ENCODE assay signal across 8 mouse cellular contexts in the genomic region with DNA sequence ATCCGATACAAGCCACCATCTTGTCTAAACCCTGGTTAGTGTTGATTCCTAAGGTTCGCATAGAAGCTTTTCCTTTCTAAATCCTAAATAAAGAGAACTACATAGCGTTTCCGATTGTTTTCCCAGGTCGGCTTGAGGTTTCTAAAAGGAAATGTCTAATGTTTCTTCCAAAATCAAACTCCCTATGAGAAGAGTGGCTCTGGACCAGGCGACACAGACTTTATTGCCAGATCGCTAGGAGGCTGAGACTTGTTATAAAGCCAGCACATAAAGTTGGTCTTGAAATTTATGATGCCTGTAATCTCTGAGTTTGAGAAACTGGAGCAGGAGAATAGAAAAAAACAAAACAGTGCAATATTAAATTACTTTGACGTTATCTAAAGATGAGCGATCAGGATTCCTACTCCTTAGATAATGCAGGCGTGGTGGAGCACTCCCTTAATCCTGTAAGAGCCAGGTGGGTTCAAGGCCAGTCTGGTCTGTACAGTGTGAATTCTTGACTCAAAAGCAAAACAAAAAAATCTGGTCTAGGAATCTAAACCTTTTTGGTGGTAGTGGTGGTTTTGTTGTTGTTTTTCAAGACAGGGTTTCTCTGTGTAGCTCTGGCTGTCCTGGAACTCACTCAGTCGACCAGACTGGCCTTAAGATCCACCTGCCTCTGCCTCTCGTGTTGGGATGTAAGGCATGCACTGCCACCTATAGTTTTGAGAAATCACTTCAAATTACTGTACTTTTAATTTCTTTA. TPM values are rescaled to one million over a fixed set of nuclear protein-coding genes. Genes with fewer than 3 reads are reported as not detected.
DNase-seq lines count a peak whose midpoint lies in the region; ATAC-seq and TF ChIP-seq lines count a peak whose summit lies in the region.

No protein-coding gene starts in this region.

- peak; percentile 60 for TF ChIP-seq RAD21 in CH12.LX (IDR thresholded peaks at IDR 0.05; ENCODE audit: low read depth, low read length)

- DNase-seq in heart, adult 11 months: no peak
- peak; percentile 61 for DNase-seq in CH12.LX (ENCODE audit: extremely low read depth)
- no peak for DNase-seq in forebrain, embryonic 14.5 days (ENCODE audit: low spot score)
- DNase-seq in right cerebral cortex, adult 2 months (ENCODE audit: low spot score in 2 of 2): no peak
- DNase-seq in urinary bladder, adult 18-20 months (ENCODE audit: low spot score in 2 of 2): no peak
- DNase-seq in cerebellum, postnatal 25 days: no peak

- peak overlapping the region; percentile 91 for H3K4me3 ChIP-seq in heart, embryonic 12.5 days
- H3K4me3 ChIP-seq in CH12.LX (replicated peaks in 1 of 3; ENCODE audit: low read depth in 2 of 3, low read length in 2 of 3, poor library complexity in 1 of 3): peak overlapping the region; percentile 47 to 95 (median 73)
- H3K4me3 ChIP-seq in forebrain, embryonic 14.5 days (ENCODE audit: low read depth, low read length): peak overlapping the region; percentile 97
- H3K4me3 ChIP-seq in liver, embryonic 16.5 days (ENCODE audit: low read depth, low read length): peak overlapping the region; percentile 96

- H3K36me3 ChIP-seq in heart, embryonic 12.5 days: peaks cover 20% of the 10 kb centered on the region
- peaks cover 19 to 24% of the 10 kb centered on the region in 2 experiments for H3K36me3 ChIP-seq in CH12.LX (replicated peaks in 1 of 2; ENCODE audit: control insufficient read depth in 1 of 2, insufficient read depth in 1 of 2, low read length in 1 of 2)
- peaks cover 20% of the 10 kb centered on the region for H3K36me3 ChIP-seq in forebrain, embryonic 14.5 days (ENCODE audit: control insufficient read depth, insufficient read depth, low read length)
- peaks cover 19% of the 10 kb centered on the region for H3K36me3 ChIP-seq in liver, embryonic 16.5 days (ENCODE audit: control insufficient read depth, insufficient read depth)

- dilution Hi-C loops in CH12.LX (cut with MboI; ENCODE audit: extremely low pct_ligation_motif_present, extremely low pct_unique_long_range_greater_than_20kb, low sequenced_read_pairs): no loop called here

- no peaks in the 10 kb centered on the region for H3K27me3 ChIP-seq in heart, embryonic 12.5 days (replicated peaks)
- H3K27me3 ChIP-seq in CH12.LX (replicated peaks): no peaks in the 10 kb centered on the region
- H3K27me3 ChIP-seq in forebrain, embryonic 14.5 days (replicated peaks; ENCODE audit: control insufficient read depth, insufficient read depth, low read length): no peaks in the 10 kb centered on the region
- no peaks in the 10 kb centered on the region for H3K27me3 ChIP-seq in liver, embryonic 16.5 days (ENCODE audit: control insufficient read depth, insufficient read depth, low read depth, low read length)

- no peak for ATAC-seq in heart, embryonic 12.5 days (ENCODE audit: insufficient number of reproducible peaks, low FRiP score)
- ATAC-seq in forebrain, embryonic 14.5 days: no peak
- no peak for ATAC-seq in liver, embryonic 16.5 days (ENCODE audit: low read depth)

- in situ Hi-C loops in CH12.LX (cut with MboI; ENCODE audit: low pct_ligation_motif_present, low pct_unique_long_range_greater_than_20kb, low sequenced_read_pairs): no loop called here

- H3K79me2 ChIP-seq in CH12.LX (replicated peaks; ENCODE audit: control insufficient read depth, extremely low read depth, insufficient read depth, poor library complexity, severe bottlenecking): peaks cover 38% of the 10 kb centered on the region

- peak overlapping the region; percentile 77 for H3K9ac ChIP-seq in heart, embryonic 12.5 days
- H3K9ac ChIP-seq in CH12.LX (ENCODE audit: insufficient read depth, low read depth): peak overlapping the region; percentile 88
- peak overlapping the region; percentile 70 for H3K9ac ChIP-seq in forebrain, embryonic 14.5 days (ENCODE audit: low read length)
- peak overlapping the region; percentile 80 for H3K9ac ChIP-seq in liver, embryonic 16.5 days (ENCODE audit: low read depth, low read length)

- WGBS in heart, embryonic 12.5 days: 5% methylated on average over 12 of the region's 12 CpGs
- WGBS in forebrain, embryonic 14.5 days: 4% methylated on average over 12 of the region's 12 CpGs
- WGBS in liver, embryonic 16.5 days (ENCODE audit: insufficient replicate concordance): 2% methylated on average over 12 of the region's 12 CpGs

- H3K27ac ChIP-seq in heart, embryonic 12.5 days (ENCODE audit: poor library complexity, severe bottlenecking): peak overlapping the region; percentile 98
- H3K27ac ChIP-seq in CH12.LX (ENCODE audit: insufficient read depth, low read depth): peak overlapping the region; percentile 94
- peak overlapping the region; percentile 94 for H3K27ac ChIP-seq in forebrain, embryonic 14.5 days (ENCODE audit: low read depth, low read length)
- peak overlapping the region; percentile 99 for H3K27ac ChIP-seq in liver, embryonic 16.5 days (ENCODE audit: low read length)

- H3K4me1 ChIP-seq in heart, embryonic 12.5 days (replicated peaks): peaks cover 22% of the 10 kb centered on the region
- peaks cover 10 to 33% of the 10 kb centered on the region in 2 experiments for H3K4me1 ChIP-seq in CH12.LX (ENCODE audit: control insufficient read depth in 1 of 2, insufficient read depth in 2 of 2)
- peaks cover 15% of the 10 kb centered on the region for H3K4me1 ChIP-seq in forebrain, embryonic 14.5 days (ENCODE audit: control insufficient read depth, insufficient read depth, low read length)
- H3K4me1 ChIP-seq in liver, embryonic 16.5 days (ENCODE audit: control insufficient read depth, low read depth, low read length): peaks cover 43% of the 10 kb centered on the region

- no peak for TF ChIP-seq EP300 in CH12.LX (IDR thresholded peaks at IDR 0.05; ENCODE audit: low read length)

- TF ChIP-seq POLR2A in CH12.LX (IDR thresholded peaks at IDR 0.05; ENCODE audit: low read depth, low read length): no peak

- peak overlapping the region; percentile 74 for H3K4me2 ChIP-seq in heart, embryonic 12.5 days
- peak overlapping the region; percentile 94 for H3K4me2 ChIP-seq in CH12.LX (ENCODE audit: insufficient read depth, low read depth, poor library complexity, severe bottlenecking)
- H3K4me2 ChIP-seq in forebrain, embryonic 14.5 days (ENCODE audit: low read length): peak overlapping the region; percentile 71
- peak overlapping the region; percentile 92 for H3K4me2 ChIP-seq in liver, embryonic 16.5 days (ENCODE audit: low read depth, low read length)

- peak; percentile 5 to 63; a peak in 2 of 4 replicates for TF ChIP-seq CTCF in CH12.LX (conservative IDR thresholded peaks at IDR 0.05 in 1 of 2, IDR thresholded peaks at IDR 0.05 in 1 of 2; ENCODE audit: low read depth in 2 of 2, low read length in 2 of 2)

- no peaks in the 10 kb centered on the region for H3K9me3 ChIP-seq in heart, embryonic 12.5 days (replicated peaks)
- no peaks in the 10 kb centered on the region for H3K9me3 ChIP-seq in CH12.LX (replicated peaks; ENCODE audit: low read length)
- no peaks in the 10 kb centered on the region for H3K9me3 ChIP-seq in forebrain, embryonic 14.5 days (replicated peaks; ENCODE audit: control insufficient read depth, low read length)
- H3K9me3 ChIP-seq in liver, embryonic 16.5 days (replicated peaks; ENCODE audit: control insufficient read depth, low read length): no peaks in the 10 kb centered on the region

TF ChIP-seq in CH12.LX, 34 proteins besides CTCF, POLR2A, EP300 and RAD21 (continues in another document):
- TF ChIP-seq GABPA (IDR thresholded peaks at IDR 0.05; ENCODE audit: insufficient replicate concordance, low read depth, low read length) (no peak), ZNF384 (IDR thresholded peaks at IDR 0.05; ENCODE audit: low read depth, low read length) (no peak), CHD1 (IDR thresholded peaks at IDR 0.05; ENCODE audit: low read depth, low read length) (peak; percentile 77; the same call in 1 of the 2 replicates)

RNA-seq across cellular contexts. Expression of a gene that starts 0.4 kb away (rescaled TPM):
- polyA plus RNA-seq in heart, embryonic 12.5 days (2016; fragmentation: Nextera tagmentation; extraction: Ambion mirVana): 1,286 and 1,307 TPM in 2 replicates
- total RNA-seq in CH12.LX (2012; rRNA removed) (1,419 and 1,651 TPM in 2 replicates), CH12.LX (2014; rRNA removed) (2,535 and 2,729 TPM in 2 replicates)
- 3,314 and 3,421 TPM in 2 replicates for polyA plus RNA-seq in CH12.LX (2012; ENCODE audit: insufficient read length, low read depth)
- polyA plus RNA-seq in forebrain, embryonic 14.5 days (2014; fragmentation: Nextera tagmentation; extraction: Ambion mirVana): 1,251 and 1,277 TPM in 2 replicates
- polyA plus RNA-seq in liver, embryonic 16.5 days (2015; fragmentation: Nextera tagmentation; extraction: Ambion mirVana): 1,065 and 1,134 TPM in 2 replicates

RNA-seq across cellular contexts. Expression of a gene that starts 8.5 kb away (rescaled TPM):
- polyA plus RNA-seq in heart, embryonic 12.5 days (2016; fragmentation: Nextera tagmentation; extraction: Ambion mirVana): 49.2 and 50.6 TPM in 2 replicates
- 29.4 and 35.9 TPM in 2 replicates for total RNA-seq in CH12.LX (2012; rRNA removed)
- total RNA-seq in CH12.LX (2014; rRNA removed): 25.0 and 27.4 TPM in 2 replicates
- polyA plus RNA-seq in CH12.LX (2012; ENCODE audit: insufficient read length, low read depth): 69.2 and 73.6 TPM in 2 replicates
- polyA plus RNA-seq in forebrain, embryonic 14.5 days (2014; fragmentation: Nextera tagmentation; extraction: Ambion mirVana): 62.9 and 67.8 TPM in 2 replicates
- 81.1 and 83.1 TPM in 2 replicates for polyA plus RNA-seq in liver, embryonic 16.5 days (2015; fragmentation: Nextera tagmentation; extraction: Ambion mirVana)

RNA-seq across cellular contexts. Expression of a gene that starts 13.4 kb away (rescaled TPM):
- polyA plus RNA-seq in heart, embryonic 12.5 days (2016; fragmentation: Nextera tagmentation; extraction: Ambion mirVana): 2.0 and 2.6 TPM in 2 replicates
- total RNA-seq in CH12.LX (2012; rRNA removed) (0.25 TPM in 1 of 2 replicates, not detected in the other), CH12.LX (2014; rRNA removed) (not detected in 2 replicates)
- 0.39 TPM in 1 of 2 replicates, not detected in the other for polyA plus RNA-seq in CH12.LX (2012; ENCODE audit: insufficient read length, low read depth)
- polyA plus RNA-seq in forebrain, embryonic 14.5 days (2014; fragmentation: Nextera tagmentation; extraction: Ambion mirVana): 3.9 and 4.0 TPM in 2 replicates
- polyA plus RNA-seq in liver, embryonic 16.5 days (2015; fragmentation: Nextera tagmentation; extraction: Ambion mirVana): 0.18 TPM in 1 of 2 replicates, not detected in the other

RNA-seq across cellular contexts. Expression of a gene that starts 21.3 kb away (rescaled TPM):
- 7.6 and 9.2 TPM in 2 replicates for polyA plus RNA-seq in heart, embryonic 12.5 days (2016; fragmentation: Nextera tagmentation; extraction: Ambion mirVana)
- total RNA-seq in CH12.LX (2012; rRNA removed) (51.0 and 56.1 TPM in 2 replicates), CH12.LX (2014; rRNA removed) (21.4 and 22.9 TPM in 2 replicates)
- 40.1 and 46.2 TPM in 2 replicates for polyA plus RNA-seq in CH12.LX (2012; ENCODE audit: insufficient read length, low read depth)
- 16.7 and 23.8 TPM in 2 replicates for polyA plus RNA-seq in forebrain, embryonic 14.5 days (2014; fragmentation: Nextera tagmentation; extraction: Ambion mirVana)
- 2.2 and 2.6 TPM in 2 replicates for polyA plus RNA-seq in liver, embryonic 16.5 days (2015; fragmentation: Nextera tagmentation; extraction: Ambion mirVana)

RNA-seq across cellular contexts. Expression of a gene that starts 21.4 kb away (rescaled TPM):
- 4.7 and 5.2 TPM in 2 replicates for polyA plus RNA-seq in heart, embryonic 12.5 days (2016; fragmentation: Nextera tagmentation; extraction: Ambion mirVana)
- 0.34 and 0.59 TPM in 2 replicates for total RNA-seq in CH12.LX (2012; rRNA removed)
- 0.35 and 0.86 TPM in 2 replicates for total RNA-seq in CH12.LX (2014; rRNA removed)
- polyA plus RNA-seq in CH12.LX (2012; ENCODE audit: insufficient read length, low read depth): 0.33 and 0.41 TPM in 2 replicates
- polyA plus RNA-seq in forebrain, embryonic 14.5 days (2014; fragmentation: Nextera tagmentation; extraction: Ambion mirVana): 15.0 and 18.6 TPM in 2 replicates
- polyA plus RNA-seq in liver, embryonic 16.5 days (2015; fragmentation: Nextera tagmentation; extraction: Ambion mirVana): 0.46 and 0.76 TPM in 2 replicates
